Mouse (Mus musculus) neural tube, embryonic 14.5 days (tissue): Measurements from ENCODE around the gene Camsap3. TPM values are rescaled to one million over a fixed set of nuclear protein-coding genes. Genes with fewer than 3 reads are reported as not detected.
A peak's percentile ranks its signal among the peaks of the same experiment; 100 is the strongest.

Experiments used
- ATAC-seq: fragments of 200-750 bp; cut with Nextera tagmentation; 2 replicates; pipeline ENCODE4 v1.8.0; 2017; ENCODE audit warnings: low read depth, mild to moderate bottlenecking, moderate TSS enrichment, moderate library complexity
- H3K27ac ChIP-seq: fragments of 300-500 bp; sonication (generic); 2 replicates; pipeline ENCODE4 v1.5.1; 2014; ENCODE audit warnings: low read depth, mild to moderate bottlenecking, control low read depth, low read length, moderate library complexity, mixed read lengths
- H3K27me3 ChIP-seq: fragments of 300-500 bp; sonication (generic); 2 replicates; pipeline ENCODE4 v1.6.1; 2014; ENCODE audit warnings: low read length; ENCODE audit not compliant: control insufficient read depth, insufficient read depth
- H3K36me3 ChIP-seq: fragments of 300-500 bp; sonication (generic); 2 replicates; pipeline ENCODE4 v1.6.1; 2014; ENCODE audit warnings: low read length, mixed read lengths; ENCODE audit not compliant: control insufficient read depth, insufficient read depth
- H3K4me1 ChIP-seq: fragments of 300-500 bp; sonication (generic); 2 replicates; pipeline ENCODE4 v1.6.1; 2014; ENCODE audit warnings: low read length; ENCODE audit not compliant: control insufficient read depth, insufficient read depth
- H3K4me2 ChIP-seq: fragments of 300-500 bp; sonication (generic); 2 replicates; pipeline ENCODE4 v1.6.1; 2014; ENCODE audit warnings: mild to moderate bottlenecking, low read depth, low read length, control low read depth
- H3K4me3 ChIP-seq: fragments of 300-500 bp; sonication (generic); 2 replicates; pipeline ENCODE4 v1.5.1; 2014; ENCODE audit warnings: low read depth, low read length, control low read depth, mixed read lengths
- H3K9ac ChIP-seq: fragments of 300-500 bp; sonication (generic); replicated peaks from 2 replicates; pipeline ENCODE4 v1.6.1; 2014; ENCODE audit warnings: low read depth, mild to moderate bottlenecking, control low read depth, low read length, mixed read lengths
- H3K9me3 ChIP-seq: fragments of 300-500 bp; sonication (generic); 2 replicates; pipeline ENCODE4 v1.6.1; 2016; ENCODE audit warnings: low read length; ENCODE audit not compliant: control insufficient read depth
- WGBS: fragments of 180-500 bp; shearing (Covaris S2); extraction: QIAGEN DNeasy Blood & Tissue Kit; methylation state at CpG from one replicate; pipeline ENCODE4 v1.1.7; 2014; 5-methylcytosine and 5-hydroxymethylcytosine counted together
- polyA plus RNA-seq: library from polyadenylated mRNA; unstranded; fragments of >200 nt; fragmentation: Nextera tagmentation; extraction: Ambion mirVana; gene quantifications from 2 replicates; pipeline ENCODE4 v1.2.1, GENCODE M21; 2014

Gene Camsap3
- polyA plus RNA-seq, 1 experiment from 2014 or later = 52.9 TPM

DNA sequence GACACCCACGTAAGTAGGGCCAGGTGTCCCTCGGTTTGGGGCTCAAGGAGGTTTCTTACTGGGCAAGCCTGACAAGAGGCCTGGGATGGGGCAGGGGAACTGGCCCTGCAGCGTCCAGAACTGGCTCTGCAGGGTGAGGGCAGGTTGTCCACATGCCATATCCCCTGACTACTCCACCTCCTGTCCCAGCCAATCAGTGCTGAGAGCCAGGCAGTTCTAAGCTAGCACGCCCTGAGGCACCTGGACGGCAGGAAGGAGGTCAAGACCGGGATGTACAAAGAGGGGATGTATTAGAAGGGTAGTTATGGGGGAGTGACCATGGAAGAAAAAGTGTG lies 22.7 kb downstream of the Camsap3 start:
- Histone ChIP-seq H3K4me1 (no peaks in the 10 kb centered on the region), H3K9ac (no peak overlapping the region), H3K36me3 (peaks cover 76% of the 10 kb centered on the region), H3K27ac (no peak overlapping the region), H3K4me3 (no peak overlapping the region), H3K9me3 (no peaks in the 10 kb centered on the region), H3K27me3 (no peaks in the 10 kb centered on the region), H3K4me2 (no peak overlapping the region)
- WGBS = 88% methylated on average over 6 of the region's 6 CpGs
- no peak for ATAC-seq

DNA sequence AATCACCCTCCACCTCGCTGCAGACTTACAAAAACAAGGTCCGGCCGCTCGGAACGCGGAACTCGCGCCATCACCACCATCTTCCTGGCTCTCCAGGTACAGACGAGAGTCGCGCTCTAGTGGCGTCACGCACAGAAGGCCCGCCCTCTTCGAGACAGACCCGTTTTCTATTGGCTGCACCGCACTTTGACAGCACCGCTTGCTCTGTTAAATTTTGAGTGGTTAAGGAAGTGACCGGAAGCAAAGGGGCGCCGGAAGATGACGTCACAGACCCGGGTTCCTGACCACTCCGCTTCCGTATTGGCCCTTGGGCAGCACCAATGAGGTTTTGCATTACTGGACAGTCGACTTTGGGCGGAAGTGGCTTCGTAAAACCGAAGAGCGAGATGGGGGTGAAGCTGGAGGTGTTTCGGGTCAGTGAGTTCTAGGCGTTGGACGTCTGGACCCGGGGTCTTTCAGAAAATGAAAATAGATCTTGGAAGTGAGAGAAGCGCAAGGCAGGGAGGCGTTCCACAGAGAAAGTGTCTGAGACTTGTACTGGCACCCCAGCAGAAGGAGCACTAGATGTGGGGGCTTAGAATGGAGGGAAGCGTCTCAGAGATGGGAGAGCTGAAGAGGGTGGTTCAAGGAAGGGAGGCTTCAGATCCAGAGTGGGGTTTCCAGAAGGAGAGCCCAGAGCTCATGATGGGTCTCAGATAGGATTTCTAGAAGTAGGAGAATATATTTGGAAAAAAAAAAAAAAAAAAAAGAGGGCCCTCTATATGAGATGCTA lies 34.3 kb downstream of the Camsap3 start, which contains the start of the genes Xab2 and Pet100:
TSS of gene Xab2 (minus strand) at position 118 of the 772 bp plus-strand sequence.
TSS of gene Pet100 (plus strand) at position 350 of the 772 bp plus-strand sequence.
- Histone ChIP-seq H3K9me3 (no peaks in the 10 kb centered on the region), H3K4me3 (peak within 1 kb of the TSS; percentile 75), H3K36me3 (peaks cover 17% of the 10 kb centered on the region), H3K27me3 (no peaks in the 10 kb centered on the region), H3K27ac (no peak within 1 kb of the TSS), H3K4me1 (peaks cover 13% of the 10 kb centered on the region), H3K4me2 (peak within 1 kb of the TSS; percentile 71), H3K9ac (peak within 1 kb of the TSS; percentile 70)
- peak; percentile 96 for ATAC-seq
- WGBS = under 1% methylated on average over 37 of the region's 37 CpGs

DNA sequence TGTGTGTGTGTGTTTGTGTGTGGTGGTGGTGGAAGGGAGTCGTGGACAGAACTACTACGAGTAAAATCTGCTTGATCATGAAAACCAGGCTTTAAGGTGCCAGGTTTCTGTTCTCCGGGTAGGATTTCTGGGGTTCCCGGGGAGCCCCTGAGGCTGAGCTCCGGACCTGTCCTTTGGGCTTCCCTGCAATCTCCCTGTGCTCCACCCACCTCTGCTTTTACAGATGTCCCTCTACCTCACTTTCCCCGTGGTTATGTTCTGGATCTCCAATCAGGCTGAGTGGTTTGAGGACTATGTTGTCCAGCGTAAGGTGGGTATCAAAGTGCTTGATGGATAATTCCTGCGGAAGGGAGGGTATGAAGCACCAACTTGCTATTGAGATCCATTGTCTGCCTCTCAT lies 35.0 kb downstream of the Camsap3 start:
- Histone ChIP-seq H3K9ac (peak overlapping the region; percentile 63; the same call in 1 of the 2 replicates), H3K4me2 (peak overlapping the region; percentile 71), H3K27ac (no peak overlapping the region), H3K4me3 (peak overlapping the region; percentile 75), H3K36me3 (peaks cover 12% of the 10 kb centered on the region), H3K27me3 (no peaks in the 10 kb centered on the region), H3K9me3 (no peaks in the 10 kb centered on the region), H3K4me1 (peaks cover 13% of the 10 kb centered on the region)
- WGBS = 74% methylated on average over 8 of the region's 8 CpGs
- ATAC-seq = no peak

- WGBS = 69% methylated on average over 1 of the region's 1 CpGs
These were observed 38.4 kb downstream of the Camsap3 start, which contains the start of gene Pcp2 for GRCm38 (mm10) chr8:3625445-3625844. Gene Pcp2 (minus strand): TSS chr8:3625545.

DNA sequence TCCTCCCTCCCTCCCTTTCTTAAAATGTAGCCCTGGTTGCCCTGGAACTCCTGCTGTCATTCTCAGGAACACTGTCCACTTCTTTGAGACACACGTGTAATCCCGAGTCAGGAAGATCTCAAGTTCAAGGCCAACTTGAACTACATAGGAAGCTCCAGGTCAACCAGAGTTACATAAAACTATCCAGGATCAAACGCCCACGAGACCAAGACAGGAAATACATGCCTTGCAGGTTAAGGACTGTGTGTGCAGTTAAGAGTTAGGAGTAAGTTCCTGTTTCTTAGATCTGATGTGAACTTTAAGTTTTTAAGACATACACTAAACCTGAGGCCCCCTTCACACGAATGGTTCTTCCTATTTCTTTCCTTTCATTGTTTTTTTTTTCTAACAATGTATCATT lies 39.9 kb downstream of the Camsap3 start:
- Histone ChIP-seq H3K9ac (no peak overlapping the region), H3K27me3 (no peaks in the 10 kb centered on the region), H3K4me2 (no peak overlapping the region), H3K9me3 (no peaks in the 10 kb centered on the region), H3K36me3 (no peaks in the 10 kb centered on the region), H3K4me3 (no peak overlapping the region), H3K27ac (no peak overlapping the region), H3K4me1 (peaks cover 5% of the 10 kb centered on the region)
- ATAC-seq = no peak
- 59% methylated on average over 5 of the region's 5 CpGs for WGBS

More at GRCm38 (mm10) chr8:3625445-3625844, 38.4 kb downstream of the Camsap3 start, which contains the start of gene Pcp2:
- Histone ChIP-seq H3K27ac (no peak within 1 kb of the TSS), H3K9ac (no peak within 1 kb of the TSS), H3K4me2 (no peak within 1 kb of the TSS), H3K4me3 (no peak within 1 kb of the TSS), H3K27me3 (no peaks in the 10 kb centered on the region), H3K36me3 (no peaks in the 10 kb centered on the region), H3K4me1 (peaks cover 9% of the 10 kb centered on the region), H3K9me3 (no peaks in the 10 kb centered on the region)
- ATAC-seq = no peak

DNA sequence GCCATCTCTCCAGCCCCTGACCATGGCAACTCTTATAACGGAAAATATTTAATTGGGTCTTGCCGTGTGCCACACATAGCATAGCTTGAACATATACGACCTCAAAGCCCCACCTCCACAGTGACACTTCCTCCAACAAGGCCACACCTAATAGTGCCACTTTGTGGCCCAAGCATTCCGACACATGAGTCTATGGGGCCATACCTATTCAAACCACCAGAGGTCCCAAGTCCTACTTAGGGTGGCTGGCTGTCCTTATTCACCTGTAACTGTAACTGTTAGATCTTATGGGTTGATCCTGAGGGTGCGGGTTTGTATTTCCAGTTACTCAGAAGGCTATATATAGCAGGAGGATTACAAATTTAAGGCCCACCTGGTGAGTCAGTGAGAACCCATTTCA lies 40.9 kb downstream of the Camsap3 start:
- ATAC-seq = peak; percentile 21; the same call in 1 of the 2 replicates
- Histone ChIP-seq H3K9ac (no peak overlapping the region), H3K27me3 (no peaks in the 10 kb centered on the region), H3K9me3 (no peaks in the 10 kb centered on the region), H3K27ac (no peak overlapping the region), H3K36me3 (no peaks in the 10 kb centered on the region), H3K4me1 (no peaks in the 10 kb centered on the region), H3K4me2 (no peak overlapping the region), H3K4me3 (no peak overlapping the region)
- WGBS = 31% methylated on average over 5 of the region's 5 CpGs

- peak within 1 kb of the TSS; percentile 35 for H3K4me3 ChIP-seq
- H3K4me1 ChIP-seq = no peaks in the 10 kb centered on the region
- no peaks in the 10 kb centered on the region for H3K36me3 ChIP-seq
- ATAC-seq = peak; percentile 74
- WGBS = 5% methylated on average over 47 of the region's 47 CpGs
- H3K27ac ChIP-seq = no peak within 1 kb of the TSS
- peak within 1 kb of the TSS; percentile 5 for H3K9ac ChIP-seq
- no peaks in the 10 kb centered on the region for H3K27me3 ChIP-seq
- no peaks in the 10 kb centered on the region for H3K9me3 ChIP-seq
- peak within 1 kb of the TSS; percentile 66 for H3K4me2 ChIP-seq
These were observed 43.8 kb downstream of the Camsap3 start, which contains the start of gene Stxbp2 for GRCm38 (mm10) chr8:3630647-3631477. Gene Stxbp2 (plus strand): TSS chr8:3630955.

- WGBS = 21% methylated on average over 8 of the region's 8 CpGs
- Histone ChIP-seq H3K9me3 (no peaks in the 10 kb centered on the region), H3K9ac (peak overlapping the region; percentile 5; the same call in 1 of the 2 replicates), H3K27me3 (no peaks in the 10 kb centered on the region), H3K4me2 (peak overlapping the region; percentile 66), H3K4me1 (no peaks in the 10 kb centered on the region), H3K27ac (no peak overlapping the region), H3K36me3 (no peaks in the 10 kb centered on the region), H3K4me3 (peak overlapping the region; percentile 35)
- 0 out of 2 replicates have a peak, but pooled peaks have one; percentile 5 for ATAC-seq
These were observed 44.4 kb downstream of the Camsap3 start for GRCm38 (mm10) chr8:3631478-3631875.
